Mouse (Mus musculus): Measurements from ENCODE around the gene Hoxd1. TPM values are rescaled to one million over a fixed set of nuclear protein-coding genes. Genes with fewer than 3 reads are reported as not detected.

Gene Hoxd1
- polyA plus RNA-seq (2012; rRNA removed), result 0.50 and 0.59 TPM in 2 replicates
- 0.44 and 0.48 TPM in 2 replicates for polyA plus RNA-seq (2014; fragmentation: Nextera tagmentation; extraction: Ambion mirVana)

GRCm38 (mm10) chr2:74762522-74763244 lies at the start of gene Hoxd1:
Hoxd1 (plus strand) TSS chr2:74762980.
- DNase-seq (ENCODE audit: low spot score) (peak; percentile 55), ATAC-seq (ENCODE audit: low FRiP score, low read depth) (peak; percentile 75)
- Histone ChIP-seq H3K9me3 (ENCODE audit: control insufficient read depth, low read length) (no peaks in the 10 kb centered on the region), H3K4me2 (replicated peaks; ENCODE audit: low read depth, low read length, severe bottlenecking) (peak within 1 kb of the TSS; percentile 94), H3K27ac (replicated peaks; ENCODE audit: low read depth, low read length) (no peak within 1 kb of the TSS), H3K4me1 (ENCODE audit: control insufficient read depth, insufficient read depth, low read length) (peaks cover 12% of the 10 kb centered on the region), H3K36me3 (ENCODE audit: control insufficient read depth, insufficient read depth, low read length) (no peaks in the 10 kb centered on the region), H3K9ac (ENCODE audit: low read depth, low read length, severe bottlenecking) (peak within 1 kb of the TSS; percentile 43; the same call in 1 of the 2 replicates), H3K4me3 (replicated peaks; ENCODE audit: low read length) (peak within 1 kb of the TSS; percentile 52), H3K27me3 (ENCODE audit: control insufficient read depth, insufficient read depth, low read length) (peaks cover 70% of the 10 kb centered on the region)
- 0% methylated on average over 42 of the region's 61 CpGs for WGBS
- no peak for TF ChIP-seq POLR2A (IDR thresholded peaks at IDR 0.05; ENCODE audit: borderline replicate concordance, extremely low read depth, insufficient read depth, insufficient read length)

DNA sequence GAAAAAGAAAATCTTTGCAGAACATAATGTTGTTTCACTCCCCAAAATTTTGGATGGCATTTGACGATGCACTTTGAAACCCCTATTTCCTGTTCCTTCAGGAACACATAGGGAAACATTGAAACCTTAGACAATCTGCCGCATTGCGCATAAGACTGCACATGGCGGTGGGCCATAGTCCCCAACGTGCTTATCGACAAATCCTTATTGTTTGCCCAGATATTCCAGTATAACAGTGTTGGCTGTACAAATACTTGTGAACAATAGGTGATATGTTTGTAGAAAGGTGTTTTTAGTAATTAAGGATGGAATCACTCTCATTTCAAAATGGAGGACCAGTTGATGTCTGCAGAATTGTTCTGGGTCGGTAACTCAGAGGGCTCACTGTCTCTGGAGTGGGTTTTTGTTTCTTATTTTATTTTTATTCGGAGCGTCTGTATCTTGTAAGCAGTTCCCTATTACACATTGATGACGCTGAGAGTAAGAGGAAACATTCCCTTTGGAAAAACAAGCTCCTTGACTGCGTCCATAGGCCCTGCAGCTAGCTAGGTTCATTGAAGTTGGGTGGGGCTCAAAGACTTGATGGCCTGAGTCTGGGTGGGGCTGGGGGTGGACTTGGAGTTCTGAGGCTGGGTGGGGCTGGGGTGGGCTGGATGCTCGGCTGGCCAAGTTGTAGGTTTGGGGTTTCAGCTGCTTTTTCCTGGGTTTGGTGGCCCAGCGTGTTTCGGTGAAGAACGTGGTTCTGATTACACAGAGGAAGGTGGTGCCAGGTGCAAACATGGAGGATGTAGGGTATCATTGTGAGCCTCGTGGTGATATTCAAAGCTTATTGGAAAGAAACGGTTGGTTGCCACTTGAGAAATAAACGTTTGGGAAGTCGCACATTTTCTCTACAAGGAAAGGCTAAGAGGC lies 49.3 kb upstream of the Hoxd1 start:
- DNase-seq (ENCODE audit: low spot score), result no peak
- Histone ChIP-seq H3K36me3 (ENCODE audit: control insufficient read depth, insufficient read depth, low read length) (no peaks in the 10 kb centered on the region), H3K4me3 (replicated peaks; ENCODE audit: low read length) (peak overlapping the region; percentile 47), H3K27ac (replicated peaks; ENCODE audit: low read depth, low read length) (no peak overlapping the region), H3K4me1 (ENCODE audit: control insufficient read depth, insufficient read depth, low read length) (peaks cover 5% of the 10 kb centered on the region; the same call in 1 of the 2 replicates), H3K4me2 (replicated peaks; ENCODE audit: low read depth, low read length, severe bottlenecking) (peak overlapping the region; percentile 48; the same call in 1 of the 2 replicates), H3K9ac (ENCODE audit: low read depth, low read length, severe bottlenecking) (no peak overlapping the region), H3K9me3 (ENCODE audit: control insufficient read depth, low read length) (no peaks in the 10 kb centered on the region), H3K27me3 (ENCODE audit: control insufficient read depth, insufficient read depth, low read length) (peaks cover 94% of the 10 kb centered on the region)
- no peak for ATAC-seq (ENCODE audit: low FRiP score, low read depth)
- TF ChIP-seq POLR2A (IDR thresholded peaks at IDR 0.05; ENCODE audit: borderline replicate concordance, extremely low read depth, insufficient read depth, insufficient read length), result no peak
- 7% methylated on average over 19 of the region's 19 CpGs for WGBS

DNA sequence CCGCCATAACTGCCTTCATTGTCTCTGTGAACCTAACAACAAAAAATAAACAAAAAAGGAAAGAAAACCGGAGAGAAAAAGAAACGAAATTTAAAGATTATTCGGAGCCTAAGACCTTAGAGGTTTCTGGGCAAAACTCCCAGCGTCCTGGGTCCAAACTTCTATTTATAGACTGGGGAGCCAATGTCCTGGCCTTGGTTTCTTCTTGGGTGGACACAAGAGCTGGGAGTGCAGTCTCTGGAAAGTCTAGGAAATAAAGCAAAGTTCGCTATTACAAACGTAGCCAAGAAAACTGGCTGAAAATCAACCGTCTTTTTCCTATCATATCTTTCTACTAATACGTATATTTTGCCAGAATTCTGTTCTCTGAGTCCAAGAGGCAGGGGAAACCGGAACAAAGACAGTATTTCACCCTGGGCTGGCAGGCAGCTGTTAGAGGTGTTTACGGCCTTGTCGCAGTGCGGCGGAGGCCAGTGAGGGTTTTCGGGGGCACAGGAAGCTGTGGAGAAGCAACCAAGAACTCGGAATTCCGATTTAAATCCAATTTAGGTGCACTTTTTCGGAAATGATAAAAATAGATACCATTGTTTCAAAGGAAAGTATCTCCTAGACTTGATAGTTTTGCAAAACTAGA lies 48.5 kb upstream of the Hoxd1 start:
- no peak for DNase-seq (ENCODE audit: low spot score)
- H3K4me1 ChIP-seq (ENCODE audit: control insufficient read depth, insufficient read depth, low read length), result peaks cover 5% of the 10 kb centered on the region; the same call in 1 of the 2 replicates
- WGBS, result 6% methylated on average over 18 of the region's 18 CpGs
- H3K36me3 ChIP-seq (ENCODE audit: control insufficient read depth, insufficient read depth, low read length), result no peaks in the 10 kb centered on the region
- peak overlapping the region; percentile 48 for H3K4me2 ChIP-seq (replicated peaks; ENCODE audit: low read depth, low read length, severe bottlenecking)
- no peak overlapping the region for H3K27ac ChIP-seq (replicated peaks; ENCODE audit: low read depth, low read length)
- H3K4me3 ChIP-seq (replicated peaks; ENCODE audit: low read length), result peak overlapping the region; percentile 7; the same call in 1 of the 2 replicates
- ATAC-seq (ENCODE audit: low FRiP score, low read depth), result no peak
- no peaks in the 10 kb centered on the region for H3K9me3 ChIP-seq (ENCODE audit: control insufficient read depth, low read length)
- no peak overlapping the region for H3K9ac ChIP-seq (ENCODE audit: low read depth, low read length, severe bottlenecking)
- TF ChIP-seq POLR2A (IDR thresholded peaks at IDR 0.05; ENCODE audit: borderline replicate concordance, extremely low read depth, insufficient read depth, insufficient read length), result no peak
- peaks cover 93% of the 10 kb centered on the region for H3K27me3 ChIP-seq (ENCODE audit: control insufficient read depth, insufficient read depth, low read length)

DNA sequence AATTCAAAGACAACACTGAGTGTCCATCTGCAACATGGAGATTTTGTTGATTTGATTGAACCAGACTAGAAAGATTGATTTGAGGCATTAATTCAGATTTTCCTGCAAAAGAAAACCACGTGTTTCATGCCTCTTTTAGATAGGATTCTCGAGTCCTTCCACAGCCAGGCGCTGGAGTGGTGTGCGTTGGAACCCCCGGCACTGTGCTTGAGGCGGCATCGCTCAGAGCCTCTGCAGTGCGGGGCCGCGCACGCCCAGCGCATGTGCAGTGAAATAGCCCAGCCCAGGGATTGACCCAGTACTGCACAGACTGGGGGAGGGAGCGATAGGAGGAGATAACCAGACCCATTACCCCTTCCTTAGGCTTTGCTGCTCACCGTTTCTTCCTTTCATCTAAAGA lies 47.9 kb upstream of the Hoxd1 start:
- Histone ChIP-seq H3K4me2 (replicated peaks; ENCODE audit: low read depth, low read length, severe bottlenecking) (peak overlapping the region; percentile 48), H3K4me1 (ENCODE audit: control insufficient read depth, insufficient read depth, low read length) (peaks cover 5% of the 10 kb centered on the region; the same call in 1 of the 2 replicates), H3K27ac (replicated peaks; ENCODE audit: low read depth, low read length) (no peak overlapping the region), H3K9ac (ENCODE audit: low read depth, low read length, severe bottlenecking) (no peak overlapping the region), H3K9me3 (ENCODE audit: control insufficient read depth, low read length) (no peaks in the 10 kb centered on the region), H3K4me3 (replicated peaks; ENCODE audit: low read length) (0 out of 2 replicates have a peak overlapping the region, but pooled peaks have one; percentile 7), H3K36me3 (ENCODE audit: control insufficient read depth, insufficient read depth, low read length) (no peaks in the 10 kb centered on the region), H3K27me3 (ENCODE audit: control insufficient read depth, insufficient read depth, low read length) (peaks cover 92% of the 10 kb centered on the region)
- TF ChIP-seq POLR2A (IDR thresholded peaks at IDR 0.05; ENCODE audit: borderline replicate concordance, extremely low read depth, insufficient read depth, insufficient read length), result no peak
- ATAC-seq (ENCODE audit: low FRiP score, low read depth) (no peak), DNase-seq (ENCODE audit: low spot score) (no peak)
- 1% methylated on average over 14 of the region's 14 CpGs for WGBS

All from limb, embryonic 14.5 days (tissue).